Mouse (Mus musculus) spleen, adult 2 months (tissue): Measurements from ENCODE around the gene Ppp1r8. TPM values are rescaled to one million over a fixed set of nuclear protein-coding genes. Genes with fewer than 3 reads are reported as not detected.
A peak's percentile ranks its signal among the peaks of the same experiment; 100 is the strongest.

Source experiments
- DNase-seq, 2 experiments: peaks; one replicate each; pipeline versions ENCODE4 v3.0.0 to v3.0.0-alpha.2; 2012 to 2021; ENCODE audit warnings: low spot score in 2 of 2, low read depth in 1 of 2
- H3K27ac ChIP-seq: fragments of 200-500 bp; 2 replicates; pipeline ENCODE4 v1.5.1; 2012; ENCODE audit warnings: low read length, inconsistent platforms; ENCODE audit not compliant: insufficient read depth
- H3K27me3 ChIP-seq: fragments of 200-500 bp; 2 replicates; pipeline ENCODE4 v1.6.1; 2012; ENCODE audit warnings: mild to moderate bottlenecking, moderate library complexity, low read length, inconsistent platforms; ENCODE audit not compliant: control insufficient read depth, insufficient read depth
- H3K36me3 ChIP-seq: fragments of 200-500 bp; 2 replicates; pipeline ENCODE4 v1.6.1; 2012; ENCODE audit warnings: mild to moderate bottlenecking, low read length, inconsistent platforms; ENCODE audit not compliant: control insufficient read depth, insufficient read depth
- H3K4me1 ChIP-seq: fragments of 200-500 bp; 2 replicates; pipeline ENCODE4 v1.6.1; 2011; ENCODE audit warnings: inconsistent platforms; ENCODE audit not compliant: control insufficient read depth, insufficient read depth, insufficient read length
- H3K4me3 ChIP-seq: fragments of 200-500 bp; 2 replicates; pipeline ENCODE4 v1.5.1; 2011; ENCODE audit warnings: mild to moderate bottlenecking, inconsistent platforms; ENCODE audit not compliant: insufficient read depth, insufficient read length; ENCODE audit errors: extremely low read depth
- CTCF ChIP-seq: fragments of 200-500 bp; IDR thresholded peaks from 2 replicates; pipeline ENCODE4 v1.5.1; 2011; ENCODE audit warnings: mild to moderate bottlenecking, inconsistent platforms; ENCODE audit not compliant: insufficient read depth, insufficient read length, insufficient replicate concordance; ENCODE audit errors: extremely low read depth
- POLR2A ChIP-seq: fragments of 200-500 bp; IDR thresholded peaks from 2 replicates; pipeline ENCODE4 v1.6.1; 2011; ENCODE audit warnings: low read depth, low read length, inconsistent platforms
- WGBS: fragments of 180-500 bp; shearing (Covaris S2); methylation state at CpG from one replicate; pipeline ENCODE4 v1.1.7; 2018; 5-methylcytosine and 5-hydroxymethylcytosine counted together
- polyA plus RNA-seq: library from polyadenylated mRNA; depleted of rRNA; stranded (reverse); fragments of >200 nt; gene quantifications from 2 replicates; pipeline ENCODE4 v1.2.3, GENCODE M21; 2012; rRNA removed

Ppp1r8 gene
- polyA plus RNA-seq, 1 experiment: 21.3 TPM

- Histone ChIP-seq H3K4me3 (no peak overlapping the region), H3K4me1 (peaks cover 17% of the 10 kb centered on the region; the same call in 1 of the 2 replicates), H3K27ac (0 out of 2 replicates have a peak overlapping the region, but pooled peaks have one; percentile 21), H3K36me3 (peaks cover 38% of the 10 kb centered on the region), H3K27me3 (no peaks in the 10 kb centered on the region)
- DNase-seq: no peak
- 74% methylated on average over 2 of the region's 2 CpGs for WGBS
- TF ChIP-seq POLR2A (no peak), CTCF (no peak)
Measured at GRCm38 (mm10) chr4:132783732-132784131, 59.2 kb downstream of the Ppp1r8 start.

GRCm38 (mm10) chr4:132780288-132780687, 62.7 kb downstream of the Ppp1r8 start:
- Histone ChIP-seq H3K27ac (peak overlapping the region; percentile 66), H3K36me3 (peaks cover 45% of the 10 kb centered on the region), H3K27me3 (no peaks in the 10 kb centered on the region), H3K4me3 (no peak overlapping the region), H3K4me1 (peaks cover 24% of the 10 kb centered on the region; the same call in 1 of the 2 replicates)
- DNase-seq: peak in 1 of 2 experiments; percentile 36
- TF ChIP-seq POLR2A (no peak), CTCF (no peak)
- 49% methylated on average over 4 of the region's 4 CpGs for WGBS

GRCm38 (mm10) chr4:132778562-132779201, 64.3 kb downstream of the Ppp1r8 start:
- peaks cover 40% of the 10 kb centered on the region for H3K36me3 ChIP-seq
- 65% methylated on average over 6 of the region's 6 CpGs for WGBS
- TF ChIP-seq POLR2A: no peak
- TF ChIP-seq CTCF: no peak

More at GRCm38 (mm10) chr4:132778562-132779201, 64.3 kb downstream of the Ppp1r8 start:
- Histone ChIP-seq H3K4me3 (no peak overlapping the region), H3K27me3 (no peaks in the 10 kb centered on the region), H3K27ac (peak overlapping the region; percentile 67), H3K4me1 (peaks cover 19% of the 10 kb centered on the region; the same call in 1 of the 2 replicates)
- no peak for DNase-seq

Other genes starting within 250 kb of the Ppp1r8 start
- gene Eya3, start 204.2 kb downstream of the Ppp1r8 start, polyA plus RNA-seq: 21.3 and 22.0 TPM in 2 replicates
- gene Xkr8, start 110.6 kb downstream of the Ppp1r8 start, polyA plus RNA-seq: 3.4 and 7.8 TPM in 2 replicates
- gene Smpdl3b, start 85.9 kb downstream of the Ppp1r8 start, polyA plus RNA-seq: 1.5 and 4.2 TPM in 2 replicates
- 15.4 and 19.9 TPM in 2 replicates for gene Rpa2, start 74.8 kb downstream of the Ppp1r8 start, polyA plus RNA-seq
- gene Themis2, start 46.8 kb downstream of the Ppp1r8 start, polyA plus RNA-seq: 55.0 and 68.8 TPM in 2 replicates
- 6.3 and 6.8 TPM in 2 replicates for gene Stx12, start 41.3 kb upstream of the Ppp1r8 start, polyA plus RNA-seq
- 7.2 and 9.1 TPM in 2 replicates for gene Fam76a, start 79.4 kb upstream of the Ppp1r8 start, polyA plus RNA-seq
- 37.5 and 39.9 TPM in 2 replicates for gene Fgr, start 130.9 kb upstream of the Ppp1r8 start, polyA plus RNA-seq
- 24.3 and 25.1 TPM in 2 replicates for gene Ahdc1, start 168.1 kb upstream of the Ppp1r8 start, polyA plus RNA-seq